Mouse (Mus musculus) fat pad, adult 2 months (tissue): ENCODE data around the gene Plce1.

Experiments
- DNase-seq: peaks from one replicate; pipeline ENCODE4 v3.0.0-alpha.2; 2011; ENCODE audit warnings: low read depth, low spot score; ENCODE audit errors: extremely low read depth

Plce1 gene

GRCm38 (mm10) chr19:38706449-38706848 is 225.5 kb downstream of the Plce1 start:
- no peak for DNase-seq

- DNase-seq, result no peak
Observed at GRCm38 (mm10) chr19:38709376-38709775, 228.5 kb downstream of the Plce1 start.

GRCm38 (mm10) chr19:38721808-38722207 is 240.9 kb downstream of the Plce1 start:
- no peak for DNase-seq

- DNase-seq, result no peak
Observed at GRCm38 (mm10) chr19:38722982-38723381, 242.1 kb downstream of the Plce1 start.

GRCm38 (mm10) chr19:38723969-38724368 is 243.1 kb downstream of the Plce1 start:
- no peak for DNase-seq

GRCm38 (mm10) chr19:38728842-38729241 is 247.9 kb downstream of the Plce1 start:
- DNase-seq, result no peak

GRCm38 (mm10) chr19:38729264-38729663 is 248.4 kb downstream of the Plce1 start:
- DNase-seq, result no peak

GRCm38 (mm10) chr19:38744546-38744945 is 263.6 kb downstream of the Plce1 start:
- DNase-seq, result no peak

GRCm38 (mm10) chr19:38745810-38746491 is 265.0 kb downstream of the Plce1 start:
- no peak for DNase-seq

- no peak for DNase-seq
Observed at GRCm38 (mm10) chr19:38746492-38747014, 265.6 kb downstream of the Plce1 start.

GRCm38 (mm10) chr19:38750192-38750591 is 269.3 kb downstream of the Plce1 start:
- no peak for DNase-seq

GRCm38 (mm10) chr19:38757161-38757560 is 276.3 kb downstream of the Plce1 start:
- DNase-seq, result no peak

- no peak for DNase-seq
Observed at GRCm38 (mm10) chr19:38758056-38758455, 277.1 kb downstream of the Plce1 start.

GRCm38 (mm10) chr19:38758685-38759472 is 278.0 kb downstream of the Plce1 start:
- DNase-seq, result no peak

GRCm38 (mm10) chr19:38760441-38760840 is 279.5 kb downstream of the Plce1 start:
- no peak for DNase-seq

- no peak for DNase-seq
Observed at GRCm38 (mm10) chr19:38766306-38766705, 285.4 kb downstream of the Plce1 start.

GRCm38 (mm10) chr19:38775548-38775947 is 294.6 kb downstream of the Plce1 start:
- no peak for DNase-seq

- DNase-seq, result peak; percentile 45
Observed at GRCm38 (mm10) chr19:38778805-38779204, 297.9 kb downstream of the Plce1 start.

- no peak for DNase-seq
Observed at GRCm38 (mm10) chr19:38783542-38783941, 302.6 kb downstream of the Plce1 start.

- no peak for DNase-seq
Observed at GRCm38 (mm10) chr19:38787756-38788155, 306.8 kb downstream of the Plce1 start.

GRCm38 (mm10) chr19:38793563-38794045 is 312.7 kb downstream of the Plce1 start:
- DNase-seq, result no peak

GRCm38 (mm10) chr19:38796546-38796945 is 315.6 kb downstream of the Plce1 start:
- DNase-seq, result no peak
